Mouse (Mus musculus): ENCODE measurements around the gene Wwox. TPM values are rescaled to one million over a fixed set of nuclear protein-coding genes. Genes with fewer than 3 reads are reported as not detected.

The Wwox gene
- polyA plus RNA-seq, 1 experiment from 2014 or later = 12.9 TPM

GRCm38 (mm10) chr8:114773461-114774414, 334.3 kb downstream of the Wwox start:
- ATAC-seq (ENCODE audit: insufficient read depth, low FRiP score) = peak; percentile 80
- Histone ChIP-seq H3K27ac (ENCODE audit: low read length) (peak overlapping the region; percentile 84), H3K4me2 (ENCODE audit: low read depth, low read length) (peak overlapping the region; percentile 22), H3K4me1 (ENCODE audit: control insufficient read depth, insufficient read depth, low read length) (peaks cover 30% of the 10 kb centered on the region), H3K4me3 (replicated peaks; ENCODE audit: low read length) (no peak overlapping the region), H3K9ac (ENCODE audit: low read length) (no peak overlapping the region), H3K27me3 (ENCODE audit: control insufficient read depth, insufficient read depth, low read length) (no peaks in the 10 kb centered on the region), H3K36me3 (ENCODE audit: control insufficient read depth, insufficient read depth, low read length) (no peaks in the 10 kb centered on the region), H3K9me3 (replicated peaks; ENCODE audit: control insufficient read depth, low read length) (no peaks in the 10 kb centered on the region)
- 24% methylated on average over 23 of the region's 23 CpGs for WGBS

GRCm38 (mm10) chr8:114774415-114774775, 334.9 kb downstream of the Wwox start:
- Histone ChIP-seq H3K27ac (ENCODE audit: low read length) (peak overlapping the region; percentile 79), H3K4me1 (ENCODE audit: control insufficient read depth, insufficient read depth, low read length) (peaks cover 30% of the 10 kb centered on the region), H3K9ac (ENCODE audit: low read length) (0 out of 2 replicates have a peak overlapping the region, but pooled peaks have one; percentile 40), H3K9me3 (replicated peaks; ENCODE audit: control insufficient read depth, low read length) (no peaks in the 10 kb centered on the region), H3K4me3 (replicated peaks; ENCODE audit: low read length) (no peak overlapping the region), H3K4me2 (ENCODE audit: low read depth, low read length) (peak overlapping the region; percentile 22), H3K27me3 (ENCODE audit: control insufficient read depth, insufficient read depth, low read length) (no peaks in the 10 kb centered on the region), H3K36me3 (ENCODE audit: control insufficient read depth, insufficient read depth, low read length) (no peaks in the 10 kb centered on the region)
- 45% methylated on average over 6 of the region's 6 CpGs for WGBS
- ATAC-seq (ENCODE audit: insufficient read depth, low FRiP score) = no peak

- Histone ChIP-seq H3K36me3 (ENCODE audit: control insufficient read depth, insufficient read depth, low read length) (no peaks in the 10 kb centered on the region), H3K9ac (ENCODE audit: low read length) (no peak overlapping the region), H3K9me3 (replicated peaks; ENCODE audit: control insufficient read depth, low read length) (no peaks in the 10 kb centered on the region), H3K4me1 (ENCODE audit: control insufficient read depth, insufficient read depth, low read length) (peaks cover 29% of the 10 kb centered on the region), H3K4me2 (ENCODE audit: low read depth, low read length) (no peak overlapping the region), H3K27me3 (ENCODE audit: control insufficient read depth, insufficient read depth, low read length) (no peaks in the 10 kb centered on the region), H3K27ac (ENCODE audit: low read length) (no peak overlapping the region), H3K4me3 (replicated peaks; ENCODE audit: low read length) (no peak overlapping the region)
- WGBS = 57% methylated on average over 8 of the region's 8 CpGs
- ATAC-seq (ENCODE audit: insufficient read depth, low FRiP score) = no peak
Observed at GRCm38 (mm10) chr8:114775543-114775942, 336.1 kb downstream of the Wwox start.

GRCm38 (mm10) chr8:114776696-114777095, 337.2 kb downstream of the Wwox start:
- Histone ChIP-seq H3K4me1 (ENCODE audit: control insufficient read depth, insufficient read depth, low read length) (peaks cover 25% of the 10 kb centered on the region), H3K9ac (ENCODE audit: low read length) (no peak overlapping the region), H3K27me3 (ENCODE audit: control insufficient read depth, insufficient read depth, low read length) (no peaks in the 10 kb centered on the region), H3K9me3 (replicated peaks; ENCODE audit: control insufficient read depth, low read length) (no peaks in the 10 kb centered on the region), H3K36me3 (ENCODE audit: control insufficient read depth, insufficient read depth, low read length) (no peaks in the 10 kb centered on the region), H3K4me2 (ENCODE audit: low read depth, low read length) (no peak overlapping the region), H3K4me3 (replicated peaks; ENCODE audit: low read length) (no peak overlapping the region), H3K27ac (ENCODE audit: low read length) (no peak overlapping the region)
- 82% methylated on average over 9 of the region's 9 CpGs for WGBS
- ATAC-seq (ENCODE audit: insufficient read depth, low FRiP score) = no peak

- Histone ChIP-seq H3K4me3 (replicated peaks; ENCODE audit: low read length) (no peak overlapping the region), H3K4me1 (ENCODE audit: control insufficient read depth, insufficient read depth, low read length) (peaks cover 25% of the 10 kb centered on the region), H3K4me2 (ENCODE audit: low read depth, low read length) (no peak overlapping the region), H3K9me3 (replicated peaks; ENCODE audit: control insufficient read depth, low read length) (no peaks in the 10 kb centered on the region), H3K9ac (ENCODE audit: low read length) (no peak overlapping the region), H3K36me3 (ENCODE audit: control insufficient read depth, insufficient read depth, low read length) (no peaks in the 10 kb centered on the region), H3K27me3 (ENCODE audit: control insufficient read depth, insufficient read depth, low read length) (no peaks in the 10 kb centered on the region), H3K27ac (ENCODE audit: low read length) (no peak overlapping the region)
- 60% methylated on average over 10 of the region's 10 CpGs for WGBS
- ATAC-seq (ENCODE audit: insufficient read depth, low FRiP score) = no peak
Observed at GRCm38 (mm10) chr8:114777271-114777980, 338.0 kb downstream of the Wwox start.

- no peaks in the 10 kb centered on the region for H3K36me3 ChIP-seq (ENCODE audit: control insufficient read depth, insufficient read depth, low read length)
- H3K9ac ChIP-seq (ENCODE audit: low read length) = no peak overlapping the region
- H3K9me3 ChIP-seq (replicated peaks; ENCODE audit: control insufficient read depth, low read length) = no peaks in the 10 kb centered on the region
- no peak overlapping the region for H3K4me3 ChIP-seq (replicated peaks; ENCODE audit: low read length)
- ATAC-seq (ENCODE audit: insufficient read depth, low FRiP score) = no peak
- H3K27ac ChIP-seq (ENCODE audit: low read length) = no peak overlapping the region
- no peak overlapping the region for H3K4me2 ChIP-seq (ENCODE audit: low read depth, low read length)
- no peaks in the 10 kb centered on the region for H3K27me3 ChIP-seq (ENCODE audit: control insufficient read depth, insufficient read depth, low read length)
- WGBS = 90% methylated on average over 9 of the region's 9 CpGs
- peaks cover 16% of the 10 kb centered on the region for H3K4me1 ChIP-seq (ENCODE audit: control insufficient read depth, insufficient read depth, low read length)
Observed at GRCm38 (mm10) chr8:114779002-114779401, 339.5 kb downstream of the Wwox start.

GRCm38 (mm10) chr8:114783321-114783720, 343.9 kb downstream of the Wwox start:
- H3K4me2 ChIP-seq (ENCODE audit: low read depth, low read length) = no peak overlapping the region
- no peaks in the 10 kb centered on the region for H3K9me3 ChIP-seq (replicated peaks; ENCODE audit: control insufficient read depth, low read length)
- H3K4me3 ChIP-seq (replicated peaks; ENCODE audit: low read length) = no peak overlapping the region
- ATAC-seq (ENCODE audit: insufficient read depth, low FRiP score) = no peak
- H3K27me3 ChIP-seq (ENCODE audit: control insufficient read depth, insufficient read depth, low read length) = no peaks in the 10 kb centered on the region
- H3K36me3 ChIP-seq (ENCODE audit: control insufficient read depth, insufficient read depth, low read length) = no peaks in the 10 kb centered on the region
- H3K27ac ChIP-seq (ENCODE audit: low read length) = no peak overlapping the region
- no peaks in the 10 kb centered on the region for H3K4me1 ChIP-seq (ENCODE audit: control insufficient read depth, insufficient read depth, low read length)
- WGBS = 81% methylated on average over 8 of the region's 8 CpGs
- H3K9ac ChIP-seq (ENCODE audit: low read length) = no peak overlapping the region

- peak overlapping the region; percentile 12; the same call in 1 of the 2 replicates for H3K27ac ChIP-seq (ENCODE audit: low read length)
- no peak for ATAC-seq (ENCODE audit: insufficient read depth, low FRiP score)
Observed at GRCm38 (mm10) chr8:114785834-114786233, 346.4 kb downstream of the Wwox start.

GRCm38 (mm10) chr8:114789616-114790015, 350.2 kb downstream of the Wwox start:
- no peaks in the 10 kb centered on the region for H3K4me1 ChIP-seq (ENCODE audit: control insufficient read depth, insufficient read depth, low read length)
- H3K36me3 ChIP-seq (ENCODE audit: control insufficient read depth, insufficient read depth, low read length) = no peaks in the 10 kb centered on the region
- H3K9me3 ChIP-seq (replicated peaks; ENCODE audit: control insufficient read depth, low read length) = no peaks in the 10 kb centered on the region
- H3K27me3 ChIP-seq (ENCODE audit: control insufficient read depth, insufficient read depth, low read length) = no peaks in the 10 kb centered on the region
- H3K27ac ChIP-seq (ENCODE audit: low read length) = no peak overlapping the region
- H3K4me2 ChIP-seq (ENCODE audit: low read depth, low read length) = no peak overlapping the region
- no peak for ATAC-seq (ENCODE audit: insufficient read depth, low FRiP score)
- 87% methylated on average over 7 of the region's 7 CpGs for WGBS
- no peak overlapping the region for H3K9ac ChIP-seq (ENCODE audit: low read length)
- no peak overlapping the region for H3K4me3 ChIP-seq (replicated peaks; ENCODE audit: low read length)

More at GRCm38 (mm10) chr8:114785834-114786233, 346.4 kb downstream of the Wwox start:
- Histone ChIP-seq H3K9ac (ENCODE audit: low read length) (no peak overlapping the region), H3K4me1 (ENCODE audit: control insufficient read depth, insufficient read depth, low read length) (no peaks in the 10 kb centered on the region), H3K9me3 (replicated peaks; ENCODE audit: control insufficient read depth, low read length) (no peaks in the 10 kb centered on the region), H3K27me3 (ENCODE audit: control insufficient read depth, insufficient read depth, low read length) (no peaks in the 10 kb centered on the region), H3K4me2 (ENCODE audit: low read depth, low read length) (no peak overlapping the region), H3K36me3 (ENCODE audit: control insufficient read depth, insufficient read depth, low read length) (no peaks in the 10 kb centered on the region), H3K4me3 (replicated peaks; ENCODE audit: low read length) (no peak overlapping the region)
- 76% methylated on average over 11 of the region's 11 CpGs for WGBS

Data from stomach, embryonic 16.5 days (tissue).